Mouse (Mus musculus) lung, postnatal 0 days (tissue): ENCODE results near the gene Folr1. TPM values are rescaled to one million over a fixed set of nuclear protein-coding genes. Genes with fewer than 3 reads are reported as not detected.
A peak's percentile ranks its signal among the peaks of the same experiment; 100 is the strongest.

ENCODE experiments used
- ATAC-seq: fragments of 200-750 bp; cut with Nextera tagmentation; 2 replicates; pipeline ENCODE4 v1.8.0; 2017; ENCODE audit warnings: moderate library complexity
- DNase-seq: peaks from one replicate; pipeline ENCODE4 v3.0.0-alpha.2; 2016; ENCODE audit warnings: low spot score
- H3K27ac ChIP-seq: fragments of 300-500 bp; sonication (generic); 2 replicates; pipeline ENCODE4 v1.5.1; 2014; ENCODE audit warnings: antibody characterized with exemption, mild to moderate bottlenecking, low read length, mixed read lengths
- H3K27me3 ChIP-seq: fragments of 300-500 bp; sonication (generic); replicated peaks from 2 replicates; pipeline ENCODE4 v1.6.1; 2014; ENCODE audit warnings: low read length, mixed read lengths; ENCODE audit not compliant: insufficient read depth
- H3K36me3 ChIP-seq: fragments of 300-500 bp; sonication (generic); 2 replicates; pipeline ENCODE4 v1.6.1; 2014; ENCODE audit warnings: low read length, mixed read lengths; ENCODE audit not compliant: insufficient read depth
- H3K4me1 ChIP-seq: fragments of 300-500 bp; sonication (generic); 2 replicates; pipeline ENCODE4 v1.6.1; 2014; ENCODE audit warnings: antibody characterized with exemption, low read depth, low read length, mixed read lengths; ENCODE audit not compliant: insufficient read depth
- H3K4me2 ChIP-seq: fragments of 300-500 bp; sonication (generic); replicated peaks from 2 replicates; pipeline ENCODE4 v1.6.1; 2014; ENCODE audit warnings: low read depth, mild to moderate bottlenecking, low read length, moderate library complexity, mixed read lengths
- H3K4me3 ChIP-seq: fragments of 300-500 bp; sonication (generic); 2 replicates; pipeline ENCODE4 v1.5.1; 2014; ENCODE audit warnings: low read depth, low read length
- H3K9ac ChIP-seq: fragments of 300-500 bp; sonication (generic); replicated peaks from 2 replicates; pipeline ENCODE4 v1.6.1; 2014; ENCODE audit warnings: low read depth, mild to moderate bottlenecking
- H3K9me3 ChIP-seq: fragments of 300-500 bp; sonication (generic); 2 replicates; pipeline ENCODE4 v1.6.1; 2016; ENCODE audit warnings: low read length, mixed read lengths
- CTCF ChIP-seq: IDR thresholded peaks from 2 replicates; pipeline ENCODE4 v1.5.1; 2016; ENCODE audit warnings: antibody characterized with exemption, mild to moderate bottlenecking
- EP300 ChIP-seq: IDR thresholded peaks from 2 replicates; pipeline ENCODE4 v1.6.1; 2016; ENCODE audit warnings: antibody characterized with exemption, mild to moderate bottlenecking, control low read depth
- WGBS: fragments of 180-500 bp; shearing (Covaris S2); extraction: QIAGEN DNeasy Blood & Tissue Kit; methylation state at CpG from one replicate; pipeline ENCODE4 v1.1.7; 2014; 5-methylcytosine and 5-hydroxymethylcytosine counted together
- polyA plus RNA-seq: library from polyadenylated mRNA; unstranded; fragments of >200 nt; fragmentation: Nextera tagmentation; extraction: Ambion mirVana; gene quantifications from 2 replicates; pipeline ENCODE4 v1.2.1, GENCODE M21; 2015

Gene Folr1
- polyA plus RNA-seq, 1 experiment from 2014 or later, result 0.95 TPM

DNA sequence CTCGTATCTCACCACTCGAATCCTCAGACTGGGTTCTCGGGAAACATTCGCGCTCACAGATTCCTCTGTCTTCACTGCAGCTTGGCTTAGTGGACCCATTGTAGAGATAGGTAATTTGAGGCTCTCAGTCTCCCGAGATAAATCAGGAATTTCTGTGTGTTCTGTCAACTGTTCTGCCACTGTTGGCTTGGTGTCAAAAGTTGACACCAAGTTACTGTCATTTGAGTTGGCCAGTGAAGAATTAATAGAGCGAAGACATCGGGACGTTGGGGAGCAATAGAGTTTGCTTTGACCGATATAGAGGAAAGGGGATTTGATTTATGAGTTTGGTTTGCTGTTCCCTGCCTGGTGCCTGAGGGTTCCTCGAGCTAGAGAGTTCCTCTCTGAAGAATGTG lies 35.7 kb upstream of the Folr1 start, which contains the start of gene Tomt:
Gene Tomt (minus strand): TSS at position 73 of the 395 bp plus-strand sequence.
- H3K9me3 ChIP-seq, result no peaks in the 10 kb centered on the region
- no peak for TF ChIP-seq CTCF
- no peak for TF ChIP-seq EP300
- H3K9ac ChIP-seq, result peak within 1 kb of the TSS; percentile 90
- peak within 1 kb of the TSS; percentile 79 for H3K4me3 ChIP-seq
- DNase-seq, result no peak
- H3K27me3 ChIP-seq, result no peaks in the 10 kb centered on the region
- 7% methylated on average over 11 of the region's 11 CpGs for WGBS
- H3K27ac ChIP-seq, result peak within 1 kb of the TSS; percentile 98
- peaks cover 6% of the 10 kb centered on the region; the same call in 1 of the 2 replicates for H3K36me3 ChIP-seq
- peak within 1 kb of the TSS; percentile 59 for H3K4me2 ChIP-seq
- peaks cover 6% of the 10 kb centered on the region; the same call in 1 of the 2 replicates for H3K4me1 ChIP-seq
- no peak for ATAC-seq

GRCm38 (mm10) chr7:101905561-101906286 lies 35.1 kb upstream of the Folr1 start, which contains the start of gene Lamtor1:
Gene Lamtor1 (plus strand): TSS chr7:101905904.
- Histone ChIP-seq H3K4me2 (peak within 1 kb of the TSS; percentile 59), H3K9me3 (no peaks in the 10 kb centered on the region), H3K9ac (peak within 1 kb of the TSS; percentile 90), H3K4me3 (peak within 1 kb of the TSS; percentile 79), H3K4me1 (peaks cover 6% of the 10 kb centered on the region; the same call in 1 of the 2 replicates), H3K27me3 (no peaks in the 10 kb centered on the region), H3K27ac (peak within 1 kb of the TSS; percentile 98), H3K36me3 (peaks cover 6% of the 10 kb centered on the region; the same call in 1 of the 2 replicates)
- TF ChIP-seq CTCF (no peak), EP300 (peak; percentile 49; the same call in 1 of the 2 replicates)
- WGBS, result under 1% methylated on average over 55 of the region's 61 CpGs
- DNase-seq (peak; percentile 100), ATAC-seq (peak; percentile 98)

GRCm38 (mm10) chr7:101902846-101903245 lies 32.3 kb upstream of the Folr1 start:
- H3K27ac ChIP-seq, result no peak overlapping the region
- no peak for DNase-seq
- TF ChIP-seq EP300, result no peak
- TF ChIP-seq CTCF, result peak; percentile 24; the same call in 1 of the 2 replicates
- H3K36me3 ChIP-seq, result no peaks in the 10 kb centered on the region
- no peak for ATAC-seq
- H3K9ac ChIP-seq, result no peak overlapping the region
- H3K4me1 ChIP-seq, result peaks cover 6% of the 10 kb centered on the region; the same call in 1 of the 2 replicates
- no peak overlapping the region for H3K4me2 ChIP-seq
- no peaks in the 10 kb centered on the region for H3K27me3 ChIP-seq
- no peaks in the 10 kb centered on the region for H3K9me3 ChIP-seq
- no peak overlapping the region for H3K4me3 ChIP-seq

- Histone ChIP-seq H3K4me1 (peaks cover 6% of the 10 kb centered on the region; the same call in 1 of the 2 replicates), H3K9ac (no peak overlapping the region), H3K4me3 (no peak overlapping the region), H3K36me3 (no peaks in the 10 kb centered on the region), H3K4me2 (no peak overlapping the region), H3K27ac (no peak overlapping the region), H3K27me3 (no peaks in the 10 kb centered on the region), H3K9me3 (no peaks in the 10 kb centered on the region)
- 93% methylated on average over 10 of the region's 10 CpGs for WGBS
- TF ChIP-seq CTCF (no peak), EP300 (no peak)
- DNase-seq (no peak), ATAC-seq (no peak)
Observed at GRCm38 (mm10) chr7:101901969-101902368, 31.4 kb upstream of the Folr1 start.

GRCm38 (mm10) chr7:101900331-101901097 lies 29.9 kb upstream of the Folr1 start:
- no peaks in the 10 kb centered on the region for H3K27me3 ChIP-seq
- no peak for ATAC-seq
- no peaks in the 10 kb centered on the region for H3K9me3 ChIP-seq
- TF ChIP-seq CTCF, result no peak
- no peaks in the 10 kb centered on the region for H3K4me1 ChIP-seq
- H3K4me3 ChIP-seq, result no peak overlapping the region
- no peaks in the 10 kb centered on the region for H3K36me3 ChIP-seq
- WGBS, result 89% methylated on average over 16 of the region's 16 CpGs
- no peak for DNase-seq
- H3K9ac ChIP-seq, result no peak overlapping the region
- no peak overlapping the region for H3K27ac ChIP-seq
- no peak overlapping the region for H3K4me2 ChIP-seq
